Mouse (Mus musculus): ENCODE data around the gene Efna1. TPM values are rescaled to one million over a fixed set of nuclear protein-coding genes. Genes with fewer than 3 reads are reported as not detected.

Gene Efna1
- polyA plus RNA-seq, 1 experiment from 2014 or later, result 12.5 TPM

GRCm38 (mm10) chr3:89271760-89272159 lies 9.2 kb downstream of the Efna1 start:
- Histone ChIP-seq H3K9me3 (no peaks in the 10 kb centered on the region), H3K27ac (replicated peaks) (no peak overlapping the region), H3K27me3 (0 out of 2 replicates have a peak, but pooled peaks cover 6% of the 10 kb centered on the region), H3K36me3 (no peaks in the 10 kb centered on the region), H3K4me3 (no peak overlapping the region), H3K9ac (0 out of 2 replicates have a peak overlapping the region, but pooled peaks have one; percentile 22), H3K4me1 (replicated peaks) (peaks cover 46% of the 10 kb centered on the region), H3K4me2 (no peak overlapping the region)
- 42% methylated on average over 6 of the region's 6 CpGs for WGBS
- ATAC-seq (ENCODE audit: low read depth), result no peak

- ATAC-seq (ENCODE audit: low read depth), result no peak
- H3K36me3 ChIP-seq, result no peaks in the 10 kb centered on the region
- H3K9ac ChIP-seq, result peak overlapping the region; percentile 80
- WGBS, result 66% methylated on average over 6 of the region's 6 CpGs
- H3K27me3 ChIP-seq, result no peaks in the 10 kb centered on the region
- H3K9me3 ChIP-seq, result no peaks in the 10 kb centered on the region
- H3K4me3 ChIP-seq, result peak overlapping the region; percentile 51
- peaks cover 50% of the 10 kb centered on the region for H3K4me1 ChIP-seq (replicated peaks)
- peak overlapping the region; percentile 81 for H3K4me2 ChIP-seq
- peak overlapping the region; percentile 74 for H3K27ac ChIP-seq (replicated peaks)
These were observed 10.1 kb downstream of the Efna1 start for GRCm38 (mm10) chr3:89270891-89271290.

GRCm38 (mm10) chr3:89270051-89270755 lies 10.7 kb downstream of the Efna1 start, which contains the start of gene Slc50a1:
Slc50a1 (minus strand) TSS chr3:89270570.
- Histone ChIP-seq H3K9ac (peak within 1 kb of the TSS; percentile 80), H3K27me3 (no peaks in the 10 kb centered on the region), H3K4me2 (peak within 1 kb of the TSS; percentile 81), H3K36me3 (no peaks in the 10 kb centered on the region), H3K4me3 (peak within 1 kb of the TSS; percentile 51), H3K9me3 (no peaks in the 10 kb centered on the region), H3K27ac (replicated peaks) (peak within 1 kb of the TSS; percentile 74), H3K4me1 (replicated peaks) (peaks cover 52% of the 10 kb centered on the region)
- WGBS, result 4% methylated on average over 39 of the region's 39 CpGs
- peak; percentile 21 for ATAC-seq (ENCODE audit: low read depth)

GRCm38 (mm10) chr3:89268916-89269315 lies 12.0 kb downstream of the Efna1 start:
- no peaks in the 10 kb centered on the region for H3K9me3 ChIP-seq
- peak overlapping the region; percentile 53; the same call in 1 of the 2 replicates for H3K9ac ChIP-seq
- no peaks in the 10 kb centered on the region for H3K27me3 ChIP-seq
- H3K4me1 ChIP-seq (replicated peaks), result peaks cover 52% of the 10 kb centered on the region
- WGBS, result 55% methylated on average over 8 of the region's 8 CpGs
- no peak for ATAC-seq (ENCODE audit: low read depth)
- H3K4me3 ChIP-seq, result peak overlapping the region; percentile 51
- no peaks in the 10 kb centered on the region for H3K36me3 ChIP-seq
- H3K27ac ChIP-seq (replicated peaks), result no peak overlapping the region
- peak overlapping the region; percentile 81 for H3K4me2 ChIP-seq

GRCm38 (mm10) chr3:89266439-89266893 lies 14.5 kb downstream of the Efna1 start:
- H3K4me2 ChIP-seq, result peak overlapping the region; percentile 95
- WGBS, result under 1% methylated on average over 20 of the region's 20 CpGs
- H3K27ac ChIP-seq (replicated peaks), result peak overlapping the region; percentile 85
- H3K9me3 ChIP-seq, result no peaks in the 10 kb centered on the region
- H3K4me1 ChIP-seq (replicated peaks), result peaks cover 45% of the 10 kb centered on the region
- H3K9ac ChIP-seq, result peak overlapping the region; percentile 93
- H3K27me3 ChIP-seq, result no peaks in the 10 kb centered on the region
- H3K4me3 ChIP-seq, result peak overlapping the region; percentile 72
- H3K36me3 ChIP-seq, result no peaks in the 10 kb centered on the region
- ATAC-seq (ENCODE audit: low read depth), result peak; percentile 87

- WGBS, result 73% methylated on average over 10 of the region's 10 CpGs
- no peaks in the 10 kb centered on the region for H3K36me3 ChIP-seq
- H3K4me3 ChIP-seq, result no peak overlapping the region
- H3K27me3 ChIP-seq, result no peaks in the 10 kb centered on the region
- H3K27ac ChIP-seq (replicated peaks), result no peak overlapping the region
- no peak for ATAC-seq (ENCODE audit: low read depth)
- no peak overlapping the region for H3K4me2 ChIP-seq
- peaks cover 13% of the 10 kb centered on the region for H3K4me1 ChIP-seq (replicated peaks)
- H3K9me3 ChIP-seq, result no peaks in the 10 kb centered on the region
- no peak overlapping the region for H3K9ac ChIP-seq
These were observed 18.5 kb downstream of the Efna1 start for GRCm38 (mm10) chr3:89262417-89262816.

GRCm38 (mm10) chr3:89260211-89260610 lies 20.7 kb downstream of the Efna1 start:
- ATAC-seq (ENCODE audit: low read depth), result no peak
- no peak overlapping the region for H3K4me2 ChIP-seq
- 77% methylated on average over 3 of the region's 3 CpGs for WGBS
- no peaks in the 10 kb centered on the region for H3K27me3 ChIP-seq
- no peaks in the 10 kb centered on the region for H3K36me3 ChIP-seq
- H3K27ac ChIP-seq (replicated peaks), result no peak overlapping the region
- no peak overlapping the region for H3K9ac ChIP-seq
- H3K4me3 ChIP-seq, result no peak overlapping the region
- no peaks in the 10 kb centered on the region for H3K9me3 ChIP-seq
- H3K4me1 ChIP-seq (replicated peaks), result no peaks in the 10 kb centered on the region

- no peak within 1 kb of the TSS for H3K27ac ChIP-seq (replicated peaks)
- H3K4me3 ChIP-seq, result no peak within 1 kb of the TSS
- no peaks in the 10 kb centered on the region for H3K27me3 ChIP-seq
- 53% methylated on average over 7 of the region's 7 CpGs for WGBS
- ATAC-seq (ENCODE audit: low read depth), result no peak
- no peaks in the 10 kb centered on the region for H3K4me1 ChIP-seq (replicated peaks)
- no peak within 1 kb of the TSS for H3K9ac ChIP-seq
- H3K9me3 ChIP-seq, result no peaks in the 10 kb centered on the region
- H3K4me2 ChIP-seq, result no peak within 1 kb of the TSS
- no peaks in the 10 kb centered on the region for H3K36me3 ChIP-seq
These were observed 21.9 kb downstream of the Efna1 start, which contains the start of gene Dpm3 for GRCm38 (mm10) chr3:89259076-89259475. Dpm3 (plus strand) TSS chr3:89259358.

- no peaks in the 10 kb centered on the region for H3K27me3 ChIP-seq
- H3K4me2 ChIP-seq, result no peak overlapping the region
- peaks cover 11% of the 10 kb centered on the region for H3K4me1 ChIP-seq (replicated peaks)
- no peak overlapping the region for H3K4me3 ChIP-seq
- WGBS, result 75% methylated on average over 5 of the region's 5 CpGs
- no peaks in the 10 kb centered on the region for H3K9me3 ChIP-seq
- no peak for ATAC-seq (ENCODE audit: low read depth)
- H3K36me3 ChIP-seq, result no peaks in the 10 kb centered on the region
- no peak overlapping the region for H3K9ac ChIP-seq
- H3K27ac ChIP-seq (replicated peaks), result no peak overlapping the region
These were observed 24.8 kb downstream of the Efna1 start for GRCm38 (mm10) chr3:89256177-89256576.

GRCm38 (mm10) chr3:89254994-89255393 lies 25.9 kb downstream of the Efna1 start:
- H3K4me2 ChIP-seq, result no peak overlapping the region
- H3K36me3 ChIP-seq, result no peaks in the 10 kb centered on the region
- 91% methylated on average over 5 of the region's 5 CpGs for WGBS
- H3K4me3 ChIP-seq, result no peak overlapping the region
- no peaks in the 10 kb centered on the region for H3K9me3 ChIP-seq
- no peaks in the 10 kb centered on the region for H3K27me3 ChIP-seq
- H3K4me1 ChIP-seq (replicated peaks), result peaks cover 19% of the 10 kb centered on the region
- ATAC-seq (ENCODE audit: low read depth), result no peak
- H3K27ac ChIP-seq (replicated peaks), result no peak overlapping the region
- H3K9ac ChIP-seq, result no peak overlapping the region

- H3K9ac ChIP-seq, result peak overlapping the region; percentile 22; the same call in 1 of the 2 replicates
- peaks cover 34% of the 10 kb centered on the region for H3K4me1 ChIP-seq (replicated peaks)
These were observed 29.5 kb downstream of the Efna1 start for GRCm38 (mm10) chr3:89251365-89251895.

GRCm38 (mm10) chr3:89250435-89251040 lies 30.4 kb downstream of the Efna1 start:
- ATAC-seq (ENCODE audit: low read depth), result no peak
- no peak overlapping the region for H3K4me3 ChIP-seq
- no peaks in the 10 kb centered on the region for H3K9me3 ChIP-seq
- peaks cover 11% of the 10 kb centered on the region for H3K36me3 ChIP-seq
- H3K9ac ChIP-seq, result no peak overlapping the region
- H3K27ac ChIP-seq (replicated peaks), result peak overlapping the region; percentile 4; the same call in 1 of the 2 replicates
- H3K27me3 ChIP-seq, result no peaks in the 10 kb centered on the region
- WGBS, result 22% methylated on average over 7 of the region's 7 CpGs
- peaks cover 40% of the 10 kb centered on the region for H3K4me1 ChIP-seq (replicated peaks)
- H3K4me2 ChIP-seq, result no peak overlapping the region

More at GRCm38 (mm10) chr3:89251365-89251895, 29.5 kb downstream of the Efna1 start:
- Histone ChIP-seq H3K27ac (replicated peaks) (no peak overlapping the region; the same call in 1 of the 2 replicates), H3K4me2 (peak overlapping the region; percentile 39), H3K36me3 (peaks cover 11% of the 10 kb centered on the region), H3K27me3 (no peaks in the 10 kb centered on the region), H3K9me3 (no peaks in the 10 kb centered on the region), H3K4me3 (no peak overlapping the region)
- 8% methylated on average over 17 of the region's 17 CpGs for WGBS
- ATAC-seq (ENCODE audit: low read depth), result no peak
